Mouse (Mus musculus) G1E-ER4 (cell line): Measurements from ENCODE around the gene Lrmp. TPM values are rescaled to one million over a fixed set of nuclear protein-coding genes. Genes with fewer than 3 reads are reported as not detected.

Source experiments
- GATA1 ChIP-seq: IDR thresholded peaks from one replicate; pipeline ENCODE4 v1.8.0; 2012; ENCODE audit warnings: low read length, inconsistent platforms
- polyA plus RNA-seq: library from polyadenylated mRNA; stranded (reverse); fragments of >175 nt; gene quantifications from 2 replicates; pipeline ENCODE4 v1.2.3, GENCODE M21; 2012

Gene Lrmp
- polyA plus RNA-seq, 1 experiment: not detected

DNA sequence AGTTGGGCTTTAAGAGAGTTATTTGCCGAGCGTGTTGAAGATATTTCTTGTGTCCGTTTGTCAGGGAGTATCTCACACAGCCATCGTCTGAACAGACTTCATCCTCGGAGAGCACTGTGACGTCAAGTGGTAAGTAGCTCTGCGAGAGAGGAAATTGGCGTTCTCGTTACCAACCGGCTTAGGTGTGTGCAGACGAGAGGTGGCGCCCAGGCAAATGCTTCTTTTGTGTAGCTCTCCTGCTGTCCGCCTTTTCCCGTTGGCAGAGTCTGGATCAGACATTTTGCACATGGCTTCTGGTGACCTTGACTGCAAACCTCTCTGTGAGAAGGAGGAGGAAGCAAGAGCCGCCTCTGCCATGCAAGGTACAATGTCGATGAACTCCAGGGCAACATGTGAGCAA, 32.3 kb downstream of the Lrmp start:
- no peak for TF ChIP-seq GATA1

DNA sequence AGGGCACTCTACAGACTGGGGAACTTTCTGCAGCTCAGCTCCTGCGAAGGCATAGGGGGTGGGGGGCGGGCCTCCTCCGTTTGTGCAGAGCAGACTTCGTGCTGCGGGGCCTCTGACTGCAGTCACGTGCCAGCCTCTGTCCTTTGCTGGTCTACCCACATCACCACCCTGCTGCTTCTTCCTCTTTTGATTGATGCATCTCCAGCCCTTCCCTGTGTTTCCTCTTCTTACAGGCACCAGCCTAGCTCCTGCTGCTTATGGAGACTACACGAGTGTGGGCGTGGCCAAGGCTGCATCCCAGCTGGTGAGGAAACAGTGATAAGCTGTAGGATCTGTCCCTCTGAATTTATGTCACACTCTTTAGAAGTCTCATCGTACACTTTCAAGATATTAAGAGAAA, 33.6 kb downstream of the Lrmp start:
- no peak for TF ChIP-seq GATA1

DNA sequence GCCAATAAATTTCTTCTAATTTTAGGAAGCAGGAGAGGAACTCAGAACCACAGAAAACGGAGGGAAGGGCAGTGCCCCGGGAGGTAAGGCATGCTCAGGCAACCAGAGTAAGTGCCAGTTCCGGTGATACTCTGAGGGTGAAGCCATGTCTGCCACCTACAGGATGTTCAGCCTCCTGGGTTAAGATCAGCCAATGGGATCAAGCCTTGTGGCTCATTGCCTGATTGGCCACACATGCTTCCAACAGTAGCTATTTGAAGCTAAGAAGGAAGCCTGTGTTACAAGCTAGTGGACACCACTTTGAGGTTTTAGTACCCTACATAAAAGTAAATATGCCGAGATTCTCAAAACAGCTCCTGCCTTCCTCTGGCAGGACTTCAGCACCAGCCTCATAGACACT, 43.2 kb downstream of the Lrmp start:
- no peak for TF ChIP-seq GATA1

DNA sequence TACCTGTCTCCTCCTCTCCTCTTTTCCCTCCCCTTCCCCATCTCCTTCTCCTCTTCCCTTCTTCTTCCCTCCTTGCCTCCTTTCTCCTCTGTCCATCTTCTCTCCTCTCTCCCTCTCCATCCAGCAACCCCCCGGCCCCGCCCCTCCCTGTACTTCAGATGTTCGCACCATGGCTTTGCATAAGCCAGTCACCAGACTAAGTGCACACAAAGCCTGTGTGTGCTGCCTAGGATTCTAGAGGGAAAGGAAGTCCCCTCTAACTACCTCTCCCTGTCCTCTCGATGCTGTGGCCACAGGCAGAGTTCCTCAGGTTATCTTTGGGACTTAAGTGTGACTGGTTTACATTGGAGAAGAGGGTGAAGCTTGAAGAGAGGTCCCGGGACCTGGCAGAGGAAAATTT, 45.1 kb downstream of the Lrmp start:
- TF ChIP-seq GATA1: no peak

DNA sequence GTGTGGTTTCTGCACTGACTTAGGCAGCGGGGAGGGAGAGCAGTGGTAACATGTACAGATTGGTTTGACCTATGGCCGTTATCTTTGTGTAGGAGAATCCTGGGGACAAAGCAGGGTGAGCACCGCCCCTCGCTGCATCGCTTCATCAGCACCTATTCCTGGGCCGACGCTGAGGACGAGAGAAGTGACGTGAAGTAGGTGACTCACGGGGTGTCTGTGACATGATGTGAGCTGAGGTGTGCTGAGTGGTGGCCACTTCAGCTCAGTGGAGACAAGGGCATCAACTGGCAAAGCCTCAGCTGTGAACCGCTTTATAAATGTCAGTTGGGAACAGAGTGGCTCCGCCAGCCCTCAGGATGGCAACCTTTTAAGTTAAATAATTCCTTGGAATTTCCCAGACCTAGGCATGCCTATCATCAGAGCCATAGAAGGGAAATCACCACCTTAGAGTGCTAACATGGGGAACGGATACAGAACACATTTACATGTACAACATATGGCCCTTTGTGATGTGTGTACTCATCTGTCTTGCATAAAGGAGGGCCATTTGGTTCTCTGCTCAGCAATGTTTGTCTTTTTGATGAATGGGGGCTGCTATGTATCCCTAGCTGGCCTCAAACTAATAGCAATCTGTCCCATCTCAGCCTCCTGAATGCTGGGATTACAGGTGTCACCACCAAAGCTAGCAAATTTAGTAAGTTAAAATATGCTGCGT, 56.6 kb downstream of the Lrmp start:
- TF ChIP-seq GATA1: no peak

DNA sequence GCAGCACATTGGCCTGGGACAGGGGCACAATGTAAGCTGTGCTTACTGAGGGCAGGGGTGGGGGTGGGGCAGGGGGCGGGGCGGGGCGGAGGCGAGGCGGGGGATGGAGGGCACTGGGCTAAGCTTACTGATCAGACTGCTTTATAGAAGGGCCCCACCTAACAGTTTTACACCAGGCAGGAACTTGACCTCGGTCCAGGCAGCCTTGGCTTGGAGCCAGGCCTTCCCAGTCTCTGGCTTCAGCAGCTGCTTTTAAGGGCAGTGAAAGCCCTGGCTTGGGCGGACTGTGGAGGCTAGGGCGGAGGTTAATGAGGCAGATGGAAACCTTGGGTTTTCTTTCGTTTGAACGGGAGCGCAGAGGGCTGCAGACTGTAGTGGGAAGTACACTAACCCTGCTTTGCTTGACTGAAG, 58.3 kb downstream of the Lrmp start:
- no peak for TF ChIP-seq GATA1

DNA sequence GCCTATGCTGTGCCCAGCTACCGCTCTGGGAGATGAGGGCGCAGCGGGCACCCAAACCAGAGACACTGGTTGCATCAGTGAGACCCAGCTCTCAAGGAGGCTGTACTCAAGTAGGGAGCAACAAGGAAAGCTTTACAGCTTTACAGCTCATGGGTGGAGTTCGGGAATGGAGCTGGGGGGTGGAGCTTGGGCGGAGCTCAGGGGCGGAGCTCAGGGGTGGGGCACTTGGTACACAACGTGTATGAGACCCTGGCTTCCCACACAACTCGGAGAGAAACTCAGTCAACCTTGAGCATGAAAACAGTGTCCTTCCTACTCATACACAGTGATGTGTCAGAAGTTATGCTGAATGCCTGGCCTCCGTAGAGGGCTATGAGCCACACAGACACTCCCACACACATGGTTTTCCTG, 60.1 kb downstream of the Lrmp start:
- no peak for TF ChIP-seq GATA1

DNA sequence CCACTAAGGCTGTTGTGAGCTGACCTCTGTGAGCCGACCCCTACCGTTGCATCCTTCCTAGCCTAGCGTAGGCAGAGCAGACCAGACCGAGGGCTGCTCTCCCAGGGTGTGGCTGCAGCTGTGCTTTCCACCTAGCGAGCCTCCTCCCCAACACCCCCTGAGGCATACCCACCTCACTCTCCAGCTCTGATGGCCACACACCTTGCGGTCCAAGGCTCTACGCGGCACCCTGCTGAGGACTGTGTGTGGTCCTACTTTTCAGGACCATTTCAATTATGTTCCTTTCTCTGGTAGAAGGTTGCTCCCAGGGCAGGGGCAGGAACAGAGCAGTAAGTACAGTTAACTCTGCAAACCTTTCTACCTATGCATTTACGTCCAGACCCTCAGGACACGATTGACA, 61.0 kb downstream of the Lrmp start:
- no peak for TF ChIP-seq GATA1

DNA sequence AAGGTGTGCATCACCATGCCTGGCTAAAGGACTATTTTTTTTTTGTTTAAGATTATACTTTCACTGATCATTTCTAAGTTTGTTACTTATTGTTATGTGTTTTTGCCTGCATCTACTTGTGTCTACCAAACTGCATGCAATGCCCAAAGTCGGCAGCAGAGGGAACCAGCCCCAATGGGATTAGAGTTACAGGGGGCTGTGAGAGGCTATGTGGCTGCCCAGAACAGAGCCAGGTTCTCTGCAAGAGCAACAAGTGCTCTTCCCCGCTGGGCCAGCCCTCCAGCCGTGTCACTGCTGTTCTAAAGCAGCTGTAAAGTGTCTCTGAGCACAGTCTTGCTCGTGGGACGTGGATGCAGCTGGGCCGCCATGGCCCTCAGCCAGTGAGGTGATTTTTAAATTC, 64.2 kb downstream of the Lrmp start:
- no peak for TF ChIP-seq GATA1

DNA sequence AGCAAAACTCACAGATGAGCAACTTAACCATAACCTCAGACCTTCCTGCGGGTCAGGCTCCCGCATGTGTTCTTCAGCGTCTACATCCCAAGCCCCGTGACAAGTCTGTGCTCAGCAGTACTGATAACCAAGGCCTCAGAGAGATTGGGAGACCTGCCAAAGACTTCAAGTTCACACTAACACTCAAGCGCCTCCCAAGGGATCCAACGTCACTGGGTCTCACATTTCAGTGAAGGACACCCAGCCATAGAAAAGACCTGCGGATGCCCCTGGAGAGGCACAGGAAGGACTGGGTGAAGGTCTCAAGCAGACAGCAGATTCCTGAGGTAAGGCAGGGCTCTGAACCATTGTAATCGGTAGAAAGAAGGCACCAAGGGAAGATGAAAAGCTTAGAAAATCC, 66.6 kb downstream of the Lrmp start:
- no peak for TF ChIP-seq GATA1

DNA sequence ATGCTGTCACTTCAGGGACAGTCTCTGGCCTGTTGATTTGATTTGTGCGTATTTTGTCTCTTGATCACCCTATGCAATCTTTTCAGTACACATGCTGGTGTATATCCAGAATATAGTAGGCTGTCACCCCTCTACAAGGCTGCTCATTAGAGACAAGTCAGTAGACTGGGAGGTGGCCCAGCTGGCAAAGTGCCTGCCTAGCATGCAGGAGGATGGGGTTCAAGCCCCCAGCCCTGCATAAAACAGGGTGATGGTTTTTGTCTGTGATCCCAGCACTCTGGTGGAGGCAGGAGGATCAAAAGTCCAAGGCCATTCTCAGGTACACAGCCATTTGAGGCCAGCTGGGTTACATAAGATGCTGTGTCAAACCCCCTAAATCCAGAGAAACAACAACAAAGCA, 70.6 kb downstream of the Lrmp start:
- no peak for TF ChIP-seq GATA1

DNA sequence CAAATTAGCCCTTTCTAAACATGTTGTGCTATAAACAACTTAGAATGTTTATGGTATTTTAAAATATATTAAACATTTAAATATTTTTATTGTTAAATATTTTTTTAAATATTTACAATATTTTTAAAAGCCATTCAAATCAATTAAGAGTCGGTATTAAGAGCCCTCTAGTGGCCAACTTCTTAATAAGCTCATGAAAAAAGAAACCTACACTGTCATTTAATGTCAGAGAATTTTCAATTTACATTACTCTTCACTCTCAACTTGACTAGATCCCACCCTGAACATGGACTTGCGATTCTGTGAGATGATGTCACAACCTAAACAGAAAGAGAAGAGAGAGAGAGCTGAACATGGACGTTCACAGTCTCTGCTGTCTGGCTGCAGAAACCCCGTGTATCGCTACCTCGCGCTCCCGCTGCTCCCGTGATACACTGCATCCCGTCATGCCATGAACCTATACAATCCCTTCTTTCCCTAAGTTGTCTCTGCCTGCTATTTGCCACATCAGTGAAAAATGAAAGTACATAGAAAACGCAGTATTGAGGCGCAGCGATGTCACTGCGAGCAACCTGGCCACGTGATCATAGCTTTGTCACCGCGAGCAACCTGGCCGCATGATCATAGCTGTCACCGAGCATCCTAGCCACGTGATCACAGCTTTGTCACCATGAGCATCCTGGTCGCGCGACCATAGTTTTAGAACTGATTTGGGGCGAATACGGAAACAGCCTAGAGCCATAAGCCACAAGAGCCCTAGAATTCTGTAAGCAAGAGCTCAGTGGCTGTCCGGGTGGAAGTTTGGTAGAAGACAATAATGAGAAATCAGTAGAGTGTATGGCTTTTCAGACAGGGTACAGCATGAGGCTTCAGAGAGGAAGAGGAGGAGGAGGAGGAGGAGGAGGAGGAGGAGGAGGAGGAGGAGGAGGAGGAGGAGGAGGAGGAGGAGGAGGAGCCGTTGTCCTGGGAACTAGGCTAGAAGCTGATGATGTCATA, 71.9 kb downstream of the Lrmp start:
- TF ChIP-seq GATA1: no peak

DNA sequence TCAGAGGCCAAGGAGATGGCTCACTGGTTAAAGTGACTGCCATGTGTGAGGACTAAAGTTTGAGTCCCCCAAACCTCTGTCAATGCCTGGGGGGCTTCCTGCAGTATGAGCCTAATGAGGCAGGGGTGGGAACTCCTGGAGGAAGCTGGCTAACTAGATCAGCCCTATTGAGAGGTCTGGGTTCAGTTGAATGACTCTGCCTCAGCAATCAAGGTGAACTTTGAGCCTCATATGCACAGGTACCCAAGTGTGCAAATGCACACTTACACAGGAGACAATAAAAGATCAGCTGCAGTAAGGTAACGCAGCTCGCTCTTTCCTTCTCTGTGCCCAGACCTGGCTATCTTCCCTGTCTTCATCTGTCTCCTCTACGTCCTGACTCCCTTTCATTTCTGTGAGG, 77.6 kb downstream of the Lrmp start:
- TF ChIP-seq GATA1: no peak

DNA sequence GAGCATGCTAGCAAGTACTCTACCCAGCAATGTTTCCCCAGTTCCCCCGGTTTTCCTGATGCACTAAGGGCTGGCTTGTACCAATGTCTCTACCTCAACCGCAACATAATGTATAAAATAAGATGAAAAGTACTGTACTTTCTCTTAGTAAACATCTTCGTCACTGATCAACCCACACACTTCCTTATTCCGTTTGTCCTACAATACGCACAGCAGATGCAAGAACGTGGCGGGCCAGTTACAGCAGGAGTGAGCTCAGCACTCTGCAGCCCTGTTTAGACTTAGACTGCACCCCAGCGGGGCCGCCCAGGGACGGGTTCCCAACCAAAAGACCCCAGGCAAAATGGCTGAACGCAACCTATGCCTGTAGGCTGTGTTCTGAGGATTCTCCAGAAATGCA, 78.0 kb downstream of the Lrmp start:
- no peak for TF ChIP-seq GATA1

DNA sequence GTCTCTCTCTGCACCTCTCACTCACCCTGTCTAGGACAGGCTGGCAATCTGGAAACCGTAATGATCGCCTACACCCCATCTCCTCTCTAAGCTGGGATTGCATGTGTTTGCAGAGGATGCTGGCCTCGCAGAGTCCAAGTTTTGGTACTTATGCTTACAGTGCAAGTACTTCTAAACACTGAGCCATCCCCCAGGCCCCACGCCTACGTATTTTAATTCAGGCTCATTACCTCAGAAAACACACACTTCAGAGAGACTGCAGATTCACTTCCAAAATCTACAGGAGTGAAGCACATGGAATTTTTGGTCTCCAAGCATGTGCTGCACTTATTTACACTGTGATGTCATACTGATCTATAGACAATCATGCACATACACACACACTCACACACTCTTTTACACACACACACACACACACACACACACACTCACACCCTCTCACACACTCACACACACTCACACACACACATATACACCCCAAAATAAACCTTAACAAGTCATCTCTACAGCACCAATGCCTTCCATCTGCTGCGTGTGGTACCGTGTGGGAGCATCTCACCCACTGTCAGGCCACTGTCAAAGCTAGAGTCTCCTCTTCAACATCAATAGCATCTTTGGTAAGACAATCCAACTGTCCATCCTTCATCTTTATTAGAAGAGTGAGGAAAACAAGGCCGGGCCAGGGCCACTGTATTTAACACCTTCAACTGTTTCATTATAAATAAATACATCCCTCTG, 82.7 kb downstream of the Lrmp start:
- no peak for TF ChIP-seq GATA1
